Mouse (Mus musculus) lung, adult 2 months (tissue): Measurements from ENCODE around the gene Cntn5.

ENCODE experiments used
- CTCF ChIP-seq: fragments of 200-500 bp; IDR thresholded peaks from 2 replicates; pipeline ENCODE4 v1.5.1; 2011; ENCODE audit warnings: mild to moderate bottlenecking, low read length, control low read depth; ENCODE audit not compliant: insufficient read depth
- POLR2A ChIP-seq: fragments of 200-500 bp; IDR thresholded peaks from 2 replicates; pipeline ENCODE4 v1.6.1; 2011; ENCODE audit warnings: low read depth, mild to moderate bottlenecking, control low read depth, low read length, borderline replicate concordance; ENCODE audit errors: extremely low read depth

GRCm38 (mm10) chr9:9830231-9830630, 1074.3 kb downstream of the Cntn5 start:
- TF ChIP-seq CTCF, result no peak
- TF ChIP-seq POLR2A, result no peak
